Mouse (Mus musculus) forebrain, embryonic 11.5 days (tissue): Measurements from ENCODE around the gene Spert. TPM values are rescaled to one million over a fixed set of nuclear protein-coding genes. Genes with fewer than 3 reads are reported as not detected.

ENCODE experiments used
- ATAC-seq: fragments of 200-750 bp; cut with Nextera tagmentation; replicated peaks from 2 replicates; pipeline ENCODE4 v1.8.0; 2017; ENCODE audit warnings: moderate TSS enrichment; ENCODE audit not compliant: low FRiP score
- DNase-seq: peaks from one replicate; pipeline ENCODE4 v3.0.0-alpha.2; 2017; ENCODE audit warnings: low spot score
- H3K27ac ChIP-seq: fragments of 300-500 bp; sonication (generic); 2 replicates; pipeline ENCODE4 v1.5.1; 2014; ENCODE audit warnings: low read depth, low read length
- H3K27me3 ChIP-seq: fragments of 300-500 bp; sonication (generic); 2 replicates; pipeline ENCODE4 v1.6.1; 2014; ENCODE audit warnings: mild to moderate bottlenecking, low read length, mixed read lengths; ENCODE audit not compliant: control insufficient read depth, insufficient read depth
- H3K36me3 ChIP-seq: fragments of 300-500 bp; sonication (generic); 2 replicates; pipeline ENCODE4 v1.6.1; 2014; ENCODE audit warnings: mild to moderate bottlenecking, low read length, moderate library complexity, mixed read lengths; ENCODE audit not compliant: control insufficient read depth, insufficient read depth
- H3K4me1 ChIP-seq: fragments of 300-500 bp; sonication (generic); replicated peaks from 2 replicates; pipeline ENCODE4 v1.6.1; 2014; ENCODE audit warnings: low read length, mixed read lengths; ENCODE audit not compliant: control insufficient read depth, insufficient read depth
- H3K4me2 ChIP-seq: fragments of 300-500 bp; sonication (generic); 2 replicates; pipeline ENCODE4 v1.6.1; 2014; ENCODE audit warnings: low read depth, mild to moderate bottlenecking, low read length, moderate library complexity, mixed read lengths; ENCODE audit not compliant: severe bottlenecking
- H3K4me3 ChIP-seq: fragments of 300-500 bp; sonication (generic); 2 replicates; pipeline ENCODE4 v1.5.1; 2014; ENCODE audit warnings: low read depth, low read length
- H3K9ac ChIP-seq: fragments of 300-500 bp; sonication (generic); 2 replicates; pipeline ENCODE4 v1.6.1; 2014; ENCODE audit warnings: low read length
- H3K9me3 ChIP-seq: fragments of 300-500 bp; sonication (generic); 2 replicates; pipeline ENCODE4 v1.6.1; 2016; ENCODE audit warnings: low read length, mixed read lengths; ENCODE audit not compliant: control insufficient read depth
- WGBS: fragments of 180-500 bp; shearing (Covaris S2); extraction: QIAGEN DNeasy Blood & Tissue Kit; methylation state at CpG from one replicate; pipeline ENCODE4 v1.1.7; 2014; 5-methylcytosine and 5-hydroxymethylcytosine counted together
- polyA plus RNA-seq: library from polyadenylated mRNA; unstranded; fragments of >200 nt; fragmentation: Nextera tagmentation; extraction: Ambion mirVana; gene quantifications from 2 replicates; pipeline ENCODE4 v1.2.1, GENCODE M21; 2014

Spert gene
- not detected in 2 replicates for polyA plus RNA-seq

GRCm38 (mm10) chr14:75592978-75593377 is at the start of gene Spert:
Gene Spert, minus strand, starts transcription at chr14:75593116.
- 76% methylated on average over 3 of the region's 3 CpGs for WGBS
- Histone ChIP-seq H3K4me1 (no peaks in the 10 kb centered on the region), H3K27ac (no peak within 1 kb of the TSS), H3K9me3 (no peaks in the 10 kb centered on the region), H3K9ac (no peak within 1 kb of the TSS), H3K4me3 (no peak within 1 kb of the TSS), H3K4me2 (no peak within 1 kb of the TSS), H3K27me3 (no peaks in the 10 kb centered on the region), H3K36me3 (no peaks in the 10 kb centered on the region)
- ATAC-seq (no peak), DNase-seq (no peak)

GRCm38 (mm10) chr14:75642080-75642479 is 49.2 kb upstream of the Spert start, which contains the start of gene Erich6b:
Gene Erich6b, plus strand, starts transcription at chr14:75642259.
- no peak within 1 kb of the TSS for H3K9ac ChIP-seq
- no peak within 1 kb of the TSS for H3K4me2 ChIP-seq
- no peaks in the 10 kb centered on the region for H3K36me3 ChIP-seq
- WGBS = 83% methylated on average over 8 of the region's 8 CpGs
- H3K4me3 ChIP-seq = no peak within 1 kb of the TSS
- no peaks in the 10 kb centered on the region for H3K4me1 ChIP-seq
- no peaks in the 10 kb centered on the region for H3K9me3 ChIP-seq
- DNase-seq = no peak
- no peaks in the 10 kb centered on the region for H3K27me3 ChIP-seq
- no peak for ATAC-seq
- H3K27ac ChIP-seq = no peak within 1 kb of the TSS

- Histone ChIP-seq H3K4me1 (no peaks in the 10 kb centered on the region), H3K27me3 (no peaks in the 10 kb centered on the region), H3K4me3 (no peak overlapping the region), H3K36me3 (no peaks in the 10 kb centered on the region), H3K9me3 (no peaks in the 10 kb centered on the region), H3K9ac (no peak overlapping the region), H3K27ac (no peak overlapping the region), H3K4me2 (no peak overlapping the region)
- ATAC-seq (no peak), DNase-seq (no peak)
- WGBS = 68% methylated on average over 6 of the region's 6 CpGs
Measured at GRCm38 (mm10) chr14:75641369-75641768, 48.5 kb upstream of the Spert start.

- no peaks in the 10 kb centered on the region for H3K27me3 ChIP-seq
- no peaks in the 10 kb centered on the region for H3K36me3 ChIP-seq
- DNase-seq = no peak
- ATAC-seq = no peak
- no peak overlapping the region for H3K9ac ChIP-seq
- no peaks in the 10 kb centered on the region; the same call in 1 of the 2 replicates for H3K4me1 ChIP-seq
- no peak overlapping the region for H3K27ac ChIP-seq
- H3K9me3 ChIP-seq = no peaks in the 10 kb centered on the region
- WGBS = 84% methylated on average over 2 of the region's 2 CpGs
- H3K4me3 ChIP-seq = no peak overlapping the region
- H3K4me2 ChIP-seq = no peak overlapping the region
Measured at GRCm38 (mm10) chr14:75640846-75641245, 47.9 kb upstream of the Spert start.

GRCm38 (mm10) chr14:75637641-75638040 is 44.7 kb upstream of the Spert start:
- H3K27ac ChIP-seq = no peak overlapping the region
- no peaks in the 10 kb centered on the region for H3K27me3 ChIP-seq
- H3K4me1 ChIP-seq = no peaks in the 10 kb centered on the region; the same call in 1 of the 2 replicates
- ATAC-seq (no peak), DNase-seq (no peak)
- no peak overlapping the region for H3K4me2 ChIP-seq
- WGBS = 90% methylated on average over 4 of the region's 4 CpGs
- H3K36me3 ChIP-seq = no peaks in the 10 kb centered on the region
- H3K9me3 ChIP-seq = no peaks in the 10 kb centered on the region
- H3K4me3 ChIP-seq = no peak overlapping the region
- no peak overlapping the region for H3K9ac ChIP-seq

GRCm38 (mm10) chr14:75636107-75636506 is 43.2 kb upstream of the Spert start:
- no peak for DNase-seq
- 25% methylated on average over 7 of the region's 7 CpGs for WGBS

GRCm38 (mm10) chr14:75635350-75635749 is 42.4 kb upstream of the Spert start:
- DNase-seq = no peak
- no peak for ATAC-seq
- no peaks in the 10 kb centered on the region for H3K9me3 ChIP-seq
- no peak overlapping the region for H3K9ac ChIP-seq
- no peaks in the 10 kb centered on the region for H3K36me3 ChIP-seq
- 87% methylated on average over 12 of the region's 12 CpGs for WGBS
- no peak overlapping the region for H3K4me3 ChIP-seq
- H3K4me1 ChIP-seq = no peaks in the 10 kb centered on the region; the same call in 1 of the 2 replicates
- H3K4me2 ChIP-seq = no peak overlapping the region
- H3K27ac ChIP-seq = no peak overlapping the region
- no peaks in the 10 kb centered on the region for H3K27me3 ChIP-seq

More at GRCm38 (mm10) chr14:75636107-75636506, 43.2 kb upstream of the Spert start:
- Histone ChIP-seq H3K36me3 (no peaks in the 10 kb centered on the region), H3K9me3 (no peaks in the 10 kb centered on the region), H3K9ac (no peak overlapping the region), H3K4me3 (no peak overlapping the region), H3K27me3 (no peaks in the 10 kb centered on the region), H3K27ac (no peak overlapping the region), H3K4me1 (no peaks in the 10 kb centered on the region; the same call in 1 of the 2 replicates), H3K4me2 (no peak overlapping the region)
- ATAC-seq = no peak

- no peak for ATAC-seq
- 97% methylated on average over 8 of the region's 8 CpGs for WGBS
- no peaks in the 10 kb centered on the region for H3K27me3 ChIP-seq
- H3K36me3 ChIP-seq = no peaks in the 10 kb centered on the region
- no peak overlapping the region for H3K9ac ChIP-seq
- H3K4me2 ChIP-seq = no peak overlapping the region
- no peak overlapping the region for H3K27ac ChIP-seq
- H3K9me3 ChIP-seq = no peaks in the 10 kb centered on the region
- no peaks in the 10 kb centered on the region for H3K4me1 ChIP-seq
- DNase-seq = no peak
- no peak overlapping the region for H3K4me3 ChIP-seq
Measured at GRCm38 (mm10) chr14:75628870-75629269, 36.0 kb upstream of the Spert start.

- Histone ChIP-seq H3K4me3 (no peak overlapping the region), H3K4me2 (no peak overlapping the region), H3K27me3 (no peaks in the 10 kb centered on the region), H3K4me1 (no peaks in the 10 kb centered on the region), H3K9ac (no peak overlapping the region), H3K9me3 (no peaks in the 10 kb centered on the region), H3K36me3 (no peaks in the 10 kb centered on the region), H3K27ac (no peak overlapping the region)
- ATAC-seq (no peak), DNase-seq (no peak)
- 76% methylated on average over 7 of the region's 7 CpGs for WGBS
Measured at GRCm38 (mm10) chr14:75622984-75623383, 30.1 kb upstream of the Spert start.
